Mouse (Mus musculus): ENCODE data around the gene Nkx2-9. TPM values are rescaled to one million over a fixed set of nuclear protein-coding genes. Genes with fewer than 3 reads are reported as not detected.

Gene Nkx2-9
- total RNA-seq (2014; rRNA removed) (0.78 TPM in 1 of 2 replicates, not detected in the other), polyA plus RNA-seq (2015; fragmentation: Nextera tagmentation; extraction: Ambion mirVana) (not detected in 2 replicates)

DNA sequence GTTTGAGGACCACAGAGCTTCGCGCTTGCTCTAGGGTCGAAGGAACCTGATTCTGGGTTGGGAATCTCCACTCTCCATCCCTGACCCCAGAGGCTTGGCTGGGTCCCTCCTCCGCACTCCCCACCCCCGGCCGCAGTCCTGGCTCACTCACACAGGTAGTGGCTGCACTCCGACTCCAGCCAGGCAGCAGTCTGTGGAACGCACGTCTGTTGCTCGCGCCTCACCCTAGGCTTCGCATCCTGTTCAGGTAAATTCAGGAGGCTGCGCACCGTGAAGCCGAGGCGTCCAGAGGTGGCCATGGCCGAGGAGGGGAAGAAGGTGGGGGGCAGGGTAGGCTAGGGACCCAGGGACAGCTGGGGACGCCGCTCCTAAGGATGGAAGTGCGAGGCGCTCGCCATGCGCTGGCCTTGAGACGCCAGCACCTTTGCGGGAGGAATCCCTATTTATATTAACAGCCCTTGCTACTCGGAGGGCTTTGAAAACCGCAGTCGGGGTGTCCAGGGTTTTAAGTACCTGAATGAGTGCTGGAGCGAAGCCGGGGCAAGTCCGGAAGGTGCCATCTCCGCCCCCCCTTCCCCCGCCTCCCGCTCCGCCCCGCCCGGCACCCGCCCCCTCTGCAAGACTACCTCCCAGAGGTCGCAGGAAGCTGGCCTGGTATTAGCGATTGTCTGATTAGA, at the start of gene Nkx2-9:
Gene Nkx2-9, minus strand, starts transcription at position 524 of the 677 bp plus-strand sequence.
- Histone ChIP-seq H3K9ac (replicated peaks; ENCODE audit: low read length) (no peak within 1 kb of the TSS), H3K4me2 (ENCODE audit: low read depth, low read length) (peak within 1 kb of the TSS; percentile 57), H3K4me1 (ENCODE audit: insufficient read depth, low read length) (0 out of 2 replicates have a peak, but pooled peaks cover 8% of the 10 kb centered on the region), H3K36me3 (ENCODE audit: insufficient read depth, low read length) (no peaks in the 10 kb centered on the region), H3K27ac (no peak within 1 kb of the TSS), H3K4me3 (ENCODE audit: low read length) (peak within 1 kb of the TSS; percentile 31), H3K9me3 (ENCODE audit: low read length) (no peaks in the 10 kb centered on the region), H3K27me3 (ENCODE audit: insufficient read depth, low read length) (peaks cover 91% of the 10 kb centered on the region)
- no peak for TF ChIP-seq CTCF (IDR thresholded peaks at IDR 0.05; ENCODE audit: low read depth)
- DNase-seq (ENCODE audit: low spot score) (no peak), ATAC-seq (peak; percentile 55; the same call in 1 of the 2 replicates)
- WGBS, result under 1% methylated on average over 39 of the region's 40 CpGs

DNA sequence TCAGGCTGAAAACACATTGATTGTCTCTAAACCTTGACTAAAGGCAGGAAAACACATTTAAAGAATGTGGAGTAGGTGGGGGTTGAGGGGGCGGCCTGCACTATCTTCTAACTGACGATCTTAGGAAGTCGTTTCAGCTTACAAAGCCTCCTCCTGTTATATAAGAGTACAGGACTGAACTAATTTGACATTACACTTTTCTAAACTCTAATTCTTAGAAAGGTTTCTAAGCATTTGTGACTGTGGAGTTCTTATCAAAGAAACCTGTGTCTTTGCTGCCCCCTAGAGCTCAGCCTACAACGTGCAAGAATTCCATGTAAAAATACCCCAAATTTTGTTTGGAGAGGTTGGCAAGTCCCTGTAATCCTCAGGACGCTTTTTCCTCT, 24.1 kb upstream of the Nkx2-9 start:
- Histone ChIP-seq H3K27me3 (ENCODE audit: insufficient read depth, low read length) (0 out of 2 replicates have a peak, but pooled peaks cover 4% of the 10 kb centered on the region), H3K9ac (replicated peaks; ENCODE audit: low read length) (no peak overlapping the region), H3K27ac (no peak overlapping the region), H3K9me3 (ENCODE audit: low read length) (no peaks in the 10 kb centered on the region), H3K4me2 (ENCODE audit: low read depth, low read length) (peak overlapping the region; percentile 46), H3K36me3 (ENCODE audit: insufficient read depth, low read length) (no peaks in the 10 kb centered on the region), H3K4me1 (ENCODE audit: insufficient read depth, low read length) (no peaks in the 10 kb centered on the region), H3K4me3 (ENCODE audit: low read length) (peak overlapping the region; percentile 16; the same call in 1 of the 2 replicates)
- WGBS, result 11% methylated on average over 5 of the region's 5 CpGs
- peak; percentile 82 for DNase-seq (ENCODE audit: low spot score)
- TF ChIP-seq CTCF (IDR thresholded peaks at IDR 0.05; ENCODE audit: low read depth), result peak; percentile 65
- peak; percentile 63; the same call in 1 of the 2 replicates for ATAC-seq

DNA sequence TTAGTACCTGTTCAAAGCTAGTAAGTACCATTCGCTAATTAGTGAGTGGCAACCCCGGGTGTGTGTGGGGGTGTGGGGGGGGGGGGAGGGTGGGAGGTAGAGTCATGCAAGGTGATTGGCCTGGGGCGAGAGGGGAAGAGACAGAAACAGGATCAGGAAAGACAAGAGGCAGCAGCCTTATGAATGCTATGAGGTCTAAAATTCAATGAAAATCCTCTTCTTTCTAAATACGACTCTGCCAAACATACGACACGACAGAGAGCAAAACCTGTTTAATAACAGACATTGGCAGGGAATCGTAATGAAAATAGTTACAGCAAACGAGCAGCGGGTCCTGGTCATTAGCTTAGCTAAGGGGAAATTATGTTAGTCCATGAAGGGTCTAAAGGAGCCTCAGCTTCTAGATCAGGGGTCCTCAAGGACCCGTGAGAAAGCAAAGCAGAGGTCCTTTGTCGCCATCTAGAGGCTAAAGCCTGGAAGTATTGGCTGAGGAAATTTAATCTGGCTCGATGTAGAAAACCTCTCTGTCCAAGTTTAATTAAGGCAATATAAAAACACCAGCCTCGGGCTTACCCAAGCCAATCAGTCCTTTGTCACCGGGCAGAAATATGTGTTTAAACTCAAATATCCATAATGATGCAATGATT, 23.6 kb upstream of the Nkx2-9 start:
- TF ChIP-seq CTCF (IDR thresholded peaks at IDR 0.05; ENCODE audit: low read depth), result peak; percentile 82

DNA sequence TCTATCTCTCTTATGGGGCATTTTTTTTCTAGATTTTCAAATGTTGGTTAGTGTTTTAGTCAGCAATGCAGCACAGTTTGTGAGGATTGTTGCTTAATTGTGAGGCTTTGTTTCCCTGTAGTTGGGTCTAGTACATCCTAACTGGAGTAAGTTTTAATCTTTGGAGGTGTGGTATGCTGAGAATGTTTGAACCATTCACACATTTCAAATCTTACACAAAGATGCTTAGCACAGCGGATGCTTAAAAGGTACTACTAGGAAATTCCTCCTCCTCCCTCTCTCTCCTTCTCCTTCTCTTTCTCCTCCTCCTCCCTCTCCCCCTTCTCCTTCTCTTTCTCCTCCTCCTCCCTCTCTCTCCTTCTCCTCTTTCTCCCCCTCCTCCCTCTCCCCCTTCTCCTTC, 3.0 kb upstream of the Nkx2-9 start:
- Histone ChIP-seq H3K4me2 (ENCODE audit: low read depth, low read length) (no peak overlapping the region), H3K4me1 (ENCODE audit: insufficient read depth, low read length) (0 out of 2 replicates have a peak, but pooled peaks cover 8% of the 10 kb centered on the region), H3K27ac (no peak overlapping the region), H3K9ac (replicated peaks; ENCODE audit: low read length) (no peak overlapping the region), H3K27me3 (ENCODE audit: insufficient read depth, low read length) (peaks cover 86% of the 10 kb centered on the region), H3K4me3 (ENCODE audit: low read length) (no peak overlapping the region), H3K9me3 (ENCODE audit: low read length) (no peaks in the 10 kb centered on the region), H3K36me3 (ENCODE audit: insufficient read depth, low read length) (no peaks in the 10 kb centered on the region)
- ATAC-seq (no peak), DNase-seq (ENCODE audit: low spot score) (no peak)
- 8% methylated on average over 1 of the region's 1 CpGs for WGBS
- no peak for TF ChIP-seq CTCF (IDR thresholded peaks at IDR 0.05; ENCODE audit: low read depth)

More for the DNA sequence above, 23.6 kb upstream of the Nkx2-9 start:
- Histone ChIP-seq H3K4me3 (ENCODE audit: low read length) (peak overlapping the region; percentile 16), H3K9me3 (ENCODE audit: low read length) (no peaks in the 10 kb centered on the region), H3K4me2 (ENCODE audit: low read depth, low read length) (peak overlapping the region; percentile 46), H3K9ac (replicated peaks; ENCODE audit: low read length) (no peak overlapping the region), H3K27me3 (ENCODE audit: insufficient read depth, low read length) (0 out of 2 replicates have a peak, but pooled peaks cover 4% of the 10 kb centered on the region), H3K27ac (no peak overlapping the region), H3K36me3 (ENCODE audit: insufficient read depth, low read length) (no peaks in the 10 kb centered on the region), H3K4me1 (ENCODE audit: insufficient read depth, low read length) (no peaks in the 10 kb centered on the region)
- ATAC-seq, result peak; percentile 92
- WGBS, result 18% methylated on average over 14 of the region's 14 CpGs
- peak; percentile 93 for DNase-seq (ENCODE audit: low spot score)

DNA sequence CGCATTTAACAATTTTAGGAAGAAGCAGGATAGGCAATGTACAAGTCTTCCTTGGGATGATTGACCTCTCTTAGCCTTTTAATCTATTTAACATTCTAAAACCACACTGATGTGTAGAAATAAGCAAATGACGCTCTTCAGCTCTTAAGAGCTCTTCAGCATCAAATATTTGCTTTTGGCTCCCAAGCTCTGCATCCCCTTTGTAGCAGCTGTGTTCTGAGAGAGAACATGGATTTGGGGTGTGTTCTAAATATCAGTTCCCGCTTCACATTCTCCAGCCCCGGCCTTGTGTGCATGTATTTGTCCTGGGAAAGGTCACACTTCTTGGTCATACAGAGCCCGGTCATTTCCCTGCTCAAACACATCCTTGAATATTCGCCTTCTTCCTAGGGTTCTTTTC, 2.3 kb upstream of the Nkx2-9 start:
- ATAC-seq, result no peak

DNA sequence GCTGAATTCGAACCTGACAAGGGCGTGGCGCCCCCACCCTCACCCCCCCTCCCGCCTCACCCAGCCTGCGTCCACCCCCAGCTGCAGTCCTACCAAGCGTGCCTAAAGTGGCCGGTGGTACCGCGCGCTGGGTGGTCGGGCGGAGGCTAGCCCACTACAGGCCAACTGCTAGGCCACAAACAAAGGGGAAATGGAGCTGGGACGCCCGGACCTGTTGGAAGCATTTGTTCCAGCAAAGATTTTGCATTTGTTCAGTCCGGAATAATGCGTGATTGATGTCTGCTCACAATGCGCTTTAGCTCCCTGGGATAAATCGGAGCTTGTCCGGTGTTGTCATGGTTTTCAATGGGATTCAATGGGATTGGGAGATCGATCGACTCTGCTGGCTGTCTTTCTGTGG, 1.4 kb upstream of the Nkx2-9 start:
- no peak overlapping the region for H3K9ac ChIP-seq (replicated peaks; ENCODE audit: low read length)
- 2% methylated on average over 21 of the region's 21 CpGs for WGBS
- no peak for DNase-seq (ENCODE audit: low spot score)

More for the DNA sequence above, 2.3 kb upstream of the Nkx2-9 start:
- H3K36me3 ChIP-seq (ENCODE audit: insufficient read depth, low read length), result no peaks in the 10 kb centered on the region
- H3K9ac ChIP-seq (replicated peaks; ENCODE audit: low read length), result no peak overlapping the region
- no peak for DNase-seq (ENCODE audit: low spot score)
- no peaks in the 10 kb centered on the region for H3K9me3 ChIP-seq (ENCODE audit: low read length)
- H3K27ac ChIP-seq, result no peak overlapping the region
- H3K4me1 ChIP-seq (ENCODE audit: insufficient read depth, low read length), result 0 out of 2 replicates have a peak, but pooled peaks cover 8% of the 10 kb centered on the region
- H3K27me3 ChIP-seq (ENCODE audit: insufficient read depth, low read length), result peaks cover 87% of the 10 kb centered on the region
- TF ChIP-seq CTCF (IDR thresholded peaks at IDR 0.05; ENCODE audit: low read depth), result no peak
- 10% methylated on average over 6 of the region's 6 CpGs for WGBS
- no peak overlapping the region for H3K4me3 ChIP-seq (ENCODE audit: low read length)
- H3K4me2 ChIP-seq (ENCODE audit: low read depth, low read length), result no peak overlapping the region

More for the DNA sequence above, 1.4 kb upstream of the Nkx2-9 start:
- no peaks in the 10 kb centered on the region for H3K9me3 ChIP-seq (ENCODE audit: low read length)
- H3K27ac ChIP-seq, result no peak overlapping the region
- H3K27me3 ChIP-seq (ENCODE audit: insufficient read depth, low read length), result peaks cover 89% of the 10 kb centered on the region
- no peak overlapping the region for H3K4me2 ChIP-seq (ENCODE audit: low read depth, low read length)
- ATAC-seq, result no peak
- H3K4me1 ChIP-seq (ENCODE audit: insufficient read depth, low read length), result 0 out of 2 replicates have a peak, but pooled peaks cover 8% of the 10 kb centered on the region
- no peak for TF ChIP-seq CTCF (IDR thresholded peaks at IDR 0.05; ENCODE audit: low read depth)
- H3K36me3 ChIP-seq (ENCODE audit: insufficient read depth, low read length), result no peaks in the 10 kb centered on the region
- H3K4me3 ChIP-seq (ENCODE audit: low read length), result no peak overlapping the region
